Mouse (Mus musculus) regulatory T cell (primary cell): ENCODE measurements around the gene Wdr53.
"Not testable (repeated sequence)": the region's sequence is repeated elsewhere in the genome, so short reads cannot be mapped to it uniquely, and the experiment has no call there.

ENCODE experiments used
- in situ Hi-C: fragments of 300-600 bp; cut with MboI, MseI; formaldehyde crosslinking; loops from one replicate; pipeline ENCODE4 v1.15.1; 2025; ENCODE audit warnings: high pct_unique_total_duplicates

Gene Wdr53

GRCm38 (mm10) chr16:32246952-32247370 lies at the start of gene Wdr53, which contains the start of gene Fbxo45:
Gene Wdr53 (plus strand): TSS chr16:32247227.
Gene Fbxo45 (minus strand): TSS chr16:32247158.
- in situ Hi-C loops: loop anchor here (10.0 kb wide), 1 partner anchor 132 kb away; no protein-coding TSS in a partner anchor

GRCm38 (mm10) chr16:32200256-32201003 lies 46.6 kb upstream of the Wdr53 start:
- in situ Hi-C loops: loop anchor here (5.0 kb wide), 1 partner anchor 73 kb away; no protein-coding TSS in a partner anchor

- in situ Hi-C loops: loop anchor here (5.0 kb wide), 1 partner anchor 74 kb away; no protein-coding TSS in a partner anchor
Observed at GRCm38 (mm10) chr16:32201004-32201325, 46.1 kb upstream of the Wdr53 start.

GRCm38 (mm10) chr16:32202681-32203080 lies 44.3 kb upstream of the Wdr53 start:
- in situ Hi-C loops: loop anchor here (5.0 kb wide), 1 partner anchor 75 kb away; no protein-coding TSS in a partner anchor

- in situ Hi-C loops: loop anchor here (5.0 kb wide), 1 partner anchor 78 kb away; no protein-coding TSS in a partner anchor
Observed at GRCm38 (mm10) chr16:32204902-32205301, 42.1 kb upstream of the Wdr53 start.

- in situ Hi-C loops: no loop called here
Observed at GRCm38 (mm10) chr16:32214156-32214555, 32.9 kb upstream of the Wdr53 start.

- in situ Hi-C loops: no loop called here
Observed at GRCm38 (mm10) chr16:32214804-32215576, 32.0 kb upstream of the Wdr53 start.

GRCm38 (mm10) chr16:32221803-32222202 lies 25.2 kb upstream of the Wdr53 start:
- in situ Hi-C loops: no loop called here

- in situ Hi-C loops: no loop called here
Observed at GRCm38 (mm10) chr16:32222399-32222798, 24.6 kb upstream of the Wdr53 start.

- in situ Hi-C loops: not testable (repeated sequence)
Observed at GRCm38 (mm10) chr16:32232050-32232449, 15.0 kb upstream of the Wdr53 start.

- in situ Hi-C loops: no loop called here
Observed at GRCm38 (mm10) chr16:32237930-32238680, 8.9 kb upstream of the Wdr53 start.

GRCm38 (mm10) chr16:32239428-32240312 lies 7.4 kb upstream of the Wdr53 start:
- in situ Hi-C loops: loop anchor here (10.0 kb wide), 1 partner anchor 125 kb away; no protein-coding TSS in a partner anchor

- in situ Hi-C loops: loop anchor here (10.0 kb wide), 1 partner anchor 129 kb away; no protein-coding TSS in a partner anchor
Observed at GRCm38 (mm10) chr16:32243901-32244300, 3.1 kb upstream of the Wdr53 start.

GRCm38 (mm10) chr16:32246351-32246791 lies 656 bp upstream of the Wdr53 start:
- in situ Hi-C loops: loop anchor here (10.0 kb wide), 1 partner anchor 132 kb away; no protein-coding TSS in a partner anchor

- in situ Hi-C loops: not testable (repeated sequence)
Observed at GRCm38 (mm10) chr16:32264225-32264624, 17.2 kb downstream of the Wdr53 start.

- in situ Hi-C loops: no loop called here
Observed at GRCm38 (mm10) chr16:32271291-32271690, 24.3 kb downstream of the Wdr53 start, which contains the start of gene Smco1. Gene Smco1 (plus strand): TSS chr16:32271468.

- in situ Hi-C loops: no loop called here
Observed at GRCm38 (mm10) chr16:32273338-32273737, 26.3 kb downstream of the Wdr53 start.

- in situ Hi-C loops: no loop called here
Observed at GRCm38 (mm10) chr16:32275041-32275440, 28.0 kb downstream of the Wdr53 start.

GRCm38 (mm10) chr16:32275830-32276229 lies 28.8 kb downstream of the Wdr53 start:
- in situ Hi-C loops: no loop called here
